Mouse (Mus musculus): Measurements from ENCODE around the gene Unc13b. TPM values are rescaled to one million over a fixed set of nuclear protein-coding genes. Genes with fewer than 3 reads are reported as not detected.

Unc13b gene
- polyA plus RNA-seq, 1 experiment from 2014 or later = 10.2 TPM

GRCm38 (mm10) chr4:43033481-43033880 is 25.3 kb upstream of the Unc13b start:
- Histone ChIP-seq H3K27me3 (replicated peaks; ENCODE audit: control insufficient read depth, insufficient read depth, low read length) (no peaks in the 10 kb centered on the region), H3K27ac (ENCODE audit: low read depth) (no peak overlapping the region), H3K4me1 (replicated peaks; ENCODE audit: control insufficient read depth, insufficient read depth, low read length) (peaks cover 9% of the 10 kb centered on the region; the same call in 1 of the 2 replicates), H3K9ac (ENCODE audit: low read length) (no peak overlapping the region), H3K4me3 (ENCODE audit: low read depth, low read length) (no peak overlapping the region), H3K4me2 (ENCODE audit: low read length) (no peak overlapping the region), H3K36me3 (ENCODE audit: control insufficient read depth, insufficient read depth, low read length) (peaks cover 45% of the 10 kb centered on the region), H3K9me3 (ENCODE audit: control insufficient read depth, low read length) (no peaks in the 10 kb centered on the region)
- ATAC-seq (replicated peaks; ENCODE audit: low FRiP score, low TSS enrichment, low read depth) = no peak
- WGBS = 82% methylated on average over 14 of the region's 14 CpGs
- no peak for DNase-seq (ENCODE audit: low spot score)

GRCm38 (mm10) chr4:43035851-43036250 is 22.9 kb upstream of the Unc13b start:
- no peak overlapping the region for H3K4me2 ChIP-seq (ENCODE audit: low read length)
- H3K9me3 ChIP-seq (ENCODE audit: control insufficient read depth, low read length) = no peaks in the 10 kb centered on the region
- no peak overlapping the region for H3K4me3 ChIP-seq (ENCODE audit: low read depth, low read length)
- H3K27ac ChIP-seq (ENCODE audit: low read depth) = no peak overlapping the region
- DNase-seq (ENCODE audit: low spot score) = no peak
- peaks cover 31% of the 10 kb centered on the region for H3K36me3 ChIP-seq (ENCODE audit: control insufficient read depth, insufficient read depth, low read length)
- no peak for ATAC-seq (replicated peaks; ENCODE audit: low FRiP score, low TSS enrichment, low read depth)
- H3K9ac ChIP-seq (ENCODE audit: low read length) = no peak overlapping the region
- 85% methylated on average over 6 of the region's 6 CpGs for WGBS
- peaks cover 10% of the 10 kb centered on the region for H3K4me1 ChIP-seq (replicated peaks; ENCODE audit: control insufficient read depth, insufficient read depth, low read length)
- H3K27me3 ChIP-seq (replicated peaks; ENCODE audit: control insufficient read depth, insufficient read depth, low read length) = no peaks in the 10 kb centered on the region

- Histone ChIP-seq H3K36me3 (ENCODE audit: control insufficient read depth, insufficient read depth, low read length) (peaks cover 31% of the 10 kb centered on the region), H3K4me3 (ENCODE audit: low read depth, low read length) (no peak overlapping the region), H3K4me2 (ENCODE audit: low read length) (no peak overlapping the region), H3K27me3 (replicated peaks; ENCODE audit: control insufficient read depth, insufficient read depth, low read length) (no peaks in the 10 kb centered on the region), H3K9ac (ENCODE audit: low read length) (no peak overlapping the region), H3K4me1 (replicated peaks; ENCODE audit: control insufficient read depth, insufficient read depth, low read length) (peaks cover 10% of the 10 kb centered on the region), H3K27ac (ENCODE audit: low read depth) (no peak overlapping the region), H3K9me3 (ENCODE audit: control insufficient read depth, low read length) (no peaks in the 10 kb centered on the region)
- no peak for ATAC-seq (replicated peaks; ENCODE audit: low FRiP score, low TSS enrichment, low read depth)
- 80% methylated on average over 10 of the region's 10 CpGs for WGBS
- no peak for DNase-seq (ENCODE audit: low spot score)
These were observed 22.4 kb upstream of the Unc13b start for GRCm38 (mm10) chr4:43036356-43036755.

GRCm38 (mm10) chr4:43037860-43038566 is 20.7 kb upstream of the Unc13b start:
- H3K9me3 ChIP-seq (ENCODE audit: control insufficient read depth, low read length) = no peaks in the 10 kb centered on the region
- H3K27ac ChIP-seq (ENCODE audit: low read depth) = no peak overlapping the region
- peaks cover 6% of the 10 kb centered on the region for H3K4me1 ChIP-seq (replicated peaks; ENCODE audit: control insufficient read depth, insufficient read depth, low read length)
- ATAC-seq (replicated peaks; ENCODE audit: low FRiP score, low TSS enrichment, low read depth) (no peak), DNase-seq (ENCODE audit: low spot score) (no peak)
- H3K9ac ChIP-seq (ENCODE audit: low read length) = no peak overlapping the region
- 77% methylated on average over 4 of the region's 4 CpGs for WGBS
- no peak overlapping the region for H3K4me2 ChIP-seq (ENCODE audit: low read length)
- no peaks in the 10 kb centered on the region for H3K27me3 ChIP-seq (replicated peaks; ENCODE audit: control insufficient read depth, insufficient read depth, low read length)
- H3K36me3 ChIP-seq (ENCODE audit: control insufficient read depth, insufficient read depth, low read length) = peaks cover 31% of the 10 kb centered on the region
- no peak overlapping the region for H3K4me3 ChIP-seq (ENCODE audit: low read depth, low read length)

- Histone ChIP-seq H3K9me3 (ENCODE audit: control insufficient read depth, low read length) (no peaks in the 10 kb centered on the region), H3K9ac (ENCODE audit: low read length) (peak overlapping the region; percentile 58), H3K4me1 (replicated peaks; ENCODE audit: control insufficient read depth, insufficient read depth, low read length) (peaks cover 10% of the 10 kb centered on the region), H3K4me2 (ENCODE audit: low read length) (peak overlapping the region; percentile 74), H3K27me3 (replicated peaks; ENCODE audit: control insufficient read depth, insufficient read depth, low read length) (no peaks in the 10 kb centered on the region), H3K27ac (ENCODE audit: low read depth) (no peak overlapping the region), H3K36me3 (ENCODE audit: control insufficient read depth, insufficient read depth, low read length) (peaks cover 22% of the 10 kb centered on the region), H3K4me3 (ENCODE audit: low read depth, low read length) (peak overlapping the region; percentile 64)
- 46% methylated on average over 15 of the region's 15 CpGs for WGBS
- ATAC-seq (replicated peaks; ENCODE audit: low FRiP score, low TSS enrichment, low read depth) (no peak), DNase-seq (ENCODE audit: low spot score) (no peak)
These were observed 19.9 kb upstream of the Unc13b start for GRCm38 (mm10) chr4:43038567-43039495.

GRCm38 (mm10) chr4:43039609-43040008 is 19.1 kb upstream of the Unc13b start:
- H3K27ac ChIP-seq (ENCODE audit: low read depth) = no peak overlapping the region; the same call in 1 of the 2 replicates
- 4% methylated on average over 11 of the region's 11 CpGs for WGBS
- H3K36me3 ChIP-seq (ENCODE audit: control insufficient read depth, insufficient read depth, low read length) = 0 out of 2 replicates have a peak, but pooled peaks cover 15% of the 10 kb centered on the region
- H3K4me1 ChIP-seq (replicated peaks; ENCODE audit: control insufficient read depth, insufficient read depth, low read length) = peaks cover 18% of the 10 kb centered on the region
- H3K27me3 ChIP-seq (replicated peaks; ENCODE audit: control insufficient read depth, insufficient read depth, low read length) = no peaks in the 10 kb centered on the region
- no peaks in the 10 kb centered on the region for H3K9me3 ChIP-seq (ENCODE audit: control insufficient read depth, low read length)
- peak overlapping the region; percentile 74 for H3K4me2 ChIP-seq (ENCODE audit: low read length)
- H3K4me3 ChIP-seq (ENCODE audit: low read depth, low read length) = peak overlapping the region; percentile 64
- ATAC-seq (replicated peaks; ENCODE audit: low FRiP score, low TSS enrichment, low read depth) (no peak; the same call in 1 of the 2 replicates), DNase-seq (ENCODE audit: low spot score) (peak; percentile 57)
- H3K9ac ChIP-seq (ENCODE audit: low read length) = peak overlapping the region; percentile 58

- Histone ChIP-seq H3K9ac (ENCODE audit: low read length) (peak overlapping the region; percentile 58), H3K4me1 (replicated peaks; ENCODE audit: control insufficient read depth, insufficient read depth, low read length) (peaks cover 23% of the 10 kb centered on the region), H3K36me3 (ENCODE audit: control insufficient read depth, insufficient read depth, low read length) (0 out of 2 replicates have a peak, but pooled peaks cover 11% of the 10 kb centered on the region), H3K9me3 (ENCODE audit: control insufficient read depth, low read length) (no peaks in the 10 kb centered on the region), H3K27ac (ENCODE audit: low read depth) (no peak overlapping the region; the same call in 1 of the 2 replicates), H3K4me3 (ENCODE audit: low read depth, low read length) (peak overlapping the region; percentile 64), H3K27me3 (replicated peaks; ENCODE audit: control insufficient read depth, insufficient read depth, low read length) (no peaks in the 10 kb centered on the region), H3K4me2 (ENCODE audit: low read length) (peak overlapping the region; percentile 74)
- ATAC-seq (replicated peaks; ENCODE audit: low FRiP score, low TSS enrichment, low read depth) = peak; percentile 98
- WGBS = 0% methylated on average over 23 of the region's 25 CpGs
- peak; percentile 92 for DNase-seq (ENCODE audit: low spot score)
These were observed 18.6 kb upstream of the Unc13b start for GRCm38 (mm10) chr4:43040114-43040572.

GRCm38 (mm10) chr4:43040881-43041547 is 17.7 kb upstream of the Unc13b start:
- no peak for DNase-seq (ENCODE audit: low spot score)
- Histone ChIP-seq H3K27me3 (replicated peaks; ENCODE audit: control insufficient read depth, insufficient read depth, low read length) (no peaks in the 10 kb centered on the region), H3K4me3 (ENCODE audit: low read depth, low read length) (no peak overlapping the region), H3K4me1 (replicated peaks; ENCODE audit: control insufficient read depth, insufficient read depth, low read length) (peaks cover 23% of the 10 kb centered on the region), H3K9me3 (ENCODE audit: control insufficient read depth, low read length) (no peaks in the 10 kb centered on the region), H3K27ac (ENCODE audit: low read depth) (no peak overlapping the region), H3K9ac (ENCODE audit: low read length) (no peak overlapping the region), H3K4me2 (ENCODE audit: low read length) (no peak overlapping the region), H3K36me3 (ENCODE audit: control insufficient read depth, insufficient read depth, low read length) (0 out of 2 replicates have a peak, but pooled peaks cover 7% of the 10 kb centered on the region)
- WGBS = 70% methylated on average over 9 of the region's 9 CpGs
- no peak for ATAC-seq (replicated peaks; ENCODE audit: low FRiP score, low TSS enrichment, low read depth)

Data from intestine, embryonic 14.5 days (tissue).